Mouse (Mus musculus) cerebellum, adult 9-11 months (tissue): Measurements from ENCODE around the gene A530064D06Rik.
A peak's percentile ranks its signal among the peaks of the same experiment; 100 is the strongest.
"Not testable (repeated sequence)": the region's sequence is repeated elsewhere in the genome, so short reads cannot be mapped to it uniquely, and the experiment has no call there.

Experiments
- DNase-seq: peaks from one replicate; pipeline ENCODE4 v3.0.0; 2022

The A530064D06Rik gene

DNA sequence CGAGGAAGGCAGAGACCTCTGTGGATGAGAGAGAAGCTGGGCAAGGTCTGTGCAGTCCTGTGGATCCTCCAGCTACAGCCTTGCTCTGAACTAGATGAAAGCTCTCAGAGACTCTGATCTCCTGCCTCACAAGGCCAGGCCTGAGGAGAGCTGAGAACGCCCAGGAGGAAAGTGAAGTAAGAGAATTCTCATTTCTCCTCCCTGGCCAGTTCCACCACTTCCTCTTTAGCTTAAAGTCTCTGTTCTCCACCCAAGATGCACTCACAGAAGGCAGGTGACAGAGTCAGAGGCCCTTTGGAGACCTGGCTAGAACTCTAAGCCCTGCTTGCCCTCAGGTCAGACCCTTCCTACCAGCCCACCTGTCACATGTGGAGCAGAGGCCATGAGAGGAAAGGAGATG lies at the start of gene A530064D06Rik:
Gene A530064D06Rik (minus strand): TSS at position 173 of the 400 bp plus-strand sequence.
- DNase-seq: not testable (repeated sequence)

GRCm38 (mm10) chr17:48215429-48215828 lies 48.4 kb upstream of the A530064D06Rik start:
- DNase-seq: no peak

DNA sequence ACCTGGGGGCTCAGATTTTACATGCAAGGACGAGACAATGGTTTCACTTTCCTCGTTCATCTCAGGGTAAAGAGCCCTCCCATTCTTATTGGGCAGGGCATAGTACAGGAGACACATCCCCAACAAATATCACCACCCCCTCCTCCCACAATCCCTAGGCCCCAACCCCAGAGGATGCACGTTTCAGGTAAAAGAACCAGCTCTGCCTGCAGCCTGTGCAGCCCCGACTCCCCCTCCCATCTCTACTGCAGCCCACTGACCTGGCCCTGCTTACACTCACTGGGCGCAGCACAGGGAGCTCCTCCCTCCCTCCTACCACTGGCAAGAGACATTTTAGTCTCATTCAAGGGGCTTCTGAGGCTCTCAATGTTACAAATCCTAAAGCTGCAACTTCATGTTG lies 46.4 kb upstream of the A530064D06Rik start:
- DNase-seq: no peak

GRCm38 (mm10) chr17:48212596-48212995 lies 45.5 kb upstream of the A530064D06Rik start:
- no peak for DNase-seq

DNA sequence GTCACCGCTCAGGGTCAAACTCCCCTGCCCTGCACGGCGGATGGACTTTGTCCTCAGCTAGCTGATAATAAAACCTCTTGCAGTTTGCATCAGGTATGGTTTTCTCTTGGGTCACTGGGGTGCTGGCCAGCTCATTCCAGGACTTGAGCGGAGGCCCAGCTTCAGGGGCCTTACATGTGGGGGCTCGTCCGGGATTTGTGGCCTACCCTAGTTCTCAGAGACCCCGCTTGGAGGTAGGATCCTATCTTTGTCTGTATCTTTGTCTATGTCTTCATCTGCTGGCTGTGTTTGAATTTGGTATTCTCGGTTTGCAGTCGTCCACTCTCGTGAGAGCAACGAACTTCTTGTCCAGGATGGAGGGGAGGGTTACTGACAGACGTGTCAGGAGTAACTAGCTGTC lies 36.0 kb upstream of the A530064D06Rik start:
- no peak for DNase-seq

GRCm38 (mm10) chr17:48192366-48192765 lies 25.3 kb upstream of the A530064D06Rik start:
- no peak for DNase-seq

DNA sequence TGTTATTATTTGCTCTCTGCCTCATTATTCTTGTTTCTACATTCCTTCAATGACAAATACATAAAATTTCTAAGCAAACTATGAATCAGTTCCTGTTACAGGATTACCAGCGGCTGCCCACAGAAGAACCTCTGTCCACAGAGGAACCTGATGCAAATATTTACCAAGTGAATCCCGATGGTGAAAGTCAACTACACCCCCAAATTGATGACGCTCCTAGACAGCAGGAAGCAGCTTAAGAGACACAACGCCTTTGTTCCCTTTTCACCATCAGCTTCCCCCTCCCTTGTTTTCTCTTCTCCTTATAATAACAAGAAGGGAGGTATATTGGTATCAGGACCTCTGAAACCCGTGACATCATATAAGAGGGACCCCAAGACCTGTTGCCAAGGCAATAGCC lies 18.2 kb upstream of the A530064D06Rik start:
- DNase-seq: no peak

DNA sequence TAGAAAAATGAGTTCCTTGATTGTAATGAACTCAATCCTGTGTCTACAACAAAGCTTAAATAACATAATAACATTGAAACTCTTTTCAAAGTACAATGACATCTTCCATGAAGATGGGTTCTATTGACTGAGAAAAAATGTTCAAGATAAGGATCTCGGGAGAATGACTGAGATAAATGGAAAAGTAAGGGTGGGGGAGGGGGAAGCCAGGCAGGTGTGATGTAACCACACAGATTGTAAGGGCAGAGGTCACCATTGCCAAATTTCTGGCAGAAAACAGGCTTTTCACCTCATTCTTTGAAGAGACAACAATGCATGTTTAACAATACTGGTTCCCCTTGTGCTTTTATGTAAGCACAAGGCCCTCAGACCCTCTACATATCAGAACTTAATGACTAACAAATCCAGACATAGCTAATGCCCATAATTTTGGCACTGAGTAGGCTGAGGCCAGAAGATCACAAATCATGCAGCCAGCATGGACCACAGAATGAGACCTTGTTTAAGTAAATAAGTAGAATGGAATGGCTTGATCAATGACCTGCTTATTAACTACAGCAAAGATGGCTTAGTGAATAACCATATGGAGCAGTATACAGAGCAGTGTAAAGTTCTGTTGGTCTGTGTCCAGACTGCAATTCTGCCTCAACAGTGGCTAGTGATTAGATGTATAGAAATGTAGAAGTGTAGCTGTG lies 9.5 kb downstream of the A530064D06Rik start:
- DNase-seq: no peak

- DNase-seq: no peak
Observed at GRCm38 (mm10) chr17:48146120-48146519, 21.0 kb downstream of the A530064D06Rik start, which contains the start of gene 9830107B12Rik. 9830107B12Rik (minus strand) TSS chr17:48146268.

DNA sequence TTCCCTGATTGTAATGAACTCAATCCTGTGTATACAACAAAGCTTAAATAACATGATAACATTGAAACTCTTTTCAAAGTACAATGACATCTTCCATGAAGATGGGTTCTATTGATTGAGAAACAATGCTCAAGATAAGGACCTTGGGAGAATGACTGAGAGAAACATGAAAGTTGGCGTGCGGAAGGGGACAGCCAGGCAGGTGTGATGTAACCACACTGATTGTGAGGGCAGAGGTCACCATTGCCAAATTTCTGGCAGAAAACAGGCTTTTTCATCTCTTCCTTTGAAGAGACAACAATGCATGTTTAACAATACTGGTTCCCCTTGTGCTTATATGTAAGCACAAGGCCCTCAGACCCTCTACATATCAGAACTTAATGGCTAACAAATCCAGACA lies 34.3 kb downstream of the A530064D06Rik start:
- no peak for DNase-seq

- no peak for DNase-seq
Observed at GRCm38 (mm10) chr17:48120456-48120855, 46.6 kb downstream of the A530064D06Rik start.

DNA sequence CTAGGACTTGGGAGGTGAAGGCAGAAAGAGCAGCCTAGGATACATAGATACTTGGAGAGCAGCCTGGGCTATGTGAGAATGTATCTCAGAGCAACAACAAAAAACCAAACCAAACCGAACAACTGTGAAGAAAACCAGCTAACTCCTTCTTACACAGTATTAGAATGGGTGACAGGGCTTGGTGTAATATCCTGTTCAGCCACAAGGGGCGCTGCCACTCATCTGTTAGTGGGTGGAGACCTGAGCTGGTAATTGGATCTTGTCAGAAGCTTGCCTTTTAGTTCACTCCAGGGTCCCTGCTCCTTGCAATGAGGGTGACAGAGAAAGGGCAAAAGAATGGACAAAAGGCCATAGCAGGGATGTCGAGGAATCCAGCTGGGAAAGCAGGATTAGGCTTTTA lies 47.4 kb downstream of the A530064D06Rik start:
- DNase-seq: peak; percentile 20

DNA sequence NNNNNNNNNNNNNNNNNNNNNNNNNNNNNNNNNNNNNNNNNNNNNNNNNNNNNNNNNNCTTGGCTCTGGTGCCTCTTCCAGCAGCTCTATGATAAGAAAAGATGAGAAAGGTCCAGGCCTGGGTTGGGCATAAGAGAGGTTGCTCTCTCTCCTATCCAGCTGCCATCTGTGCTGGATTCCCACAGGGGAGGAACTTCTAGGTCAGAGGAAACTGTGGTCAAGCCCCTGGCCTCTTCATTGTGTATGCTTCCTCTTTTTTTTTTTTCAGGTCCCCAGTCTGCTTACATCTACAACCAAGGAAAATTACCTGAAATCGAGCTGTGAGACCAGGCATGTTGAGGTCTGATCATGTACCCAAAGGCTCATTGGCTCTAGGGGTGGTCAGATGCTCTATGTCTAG lies 48.5 kb downstream of the A530064D06Rik start:
- no peak for DNase-seq

DNA sequence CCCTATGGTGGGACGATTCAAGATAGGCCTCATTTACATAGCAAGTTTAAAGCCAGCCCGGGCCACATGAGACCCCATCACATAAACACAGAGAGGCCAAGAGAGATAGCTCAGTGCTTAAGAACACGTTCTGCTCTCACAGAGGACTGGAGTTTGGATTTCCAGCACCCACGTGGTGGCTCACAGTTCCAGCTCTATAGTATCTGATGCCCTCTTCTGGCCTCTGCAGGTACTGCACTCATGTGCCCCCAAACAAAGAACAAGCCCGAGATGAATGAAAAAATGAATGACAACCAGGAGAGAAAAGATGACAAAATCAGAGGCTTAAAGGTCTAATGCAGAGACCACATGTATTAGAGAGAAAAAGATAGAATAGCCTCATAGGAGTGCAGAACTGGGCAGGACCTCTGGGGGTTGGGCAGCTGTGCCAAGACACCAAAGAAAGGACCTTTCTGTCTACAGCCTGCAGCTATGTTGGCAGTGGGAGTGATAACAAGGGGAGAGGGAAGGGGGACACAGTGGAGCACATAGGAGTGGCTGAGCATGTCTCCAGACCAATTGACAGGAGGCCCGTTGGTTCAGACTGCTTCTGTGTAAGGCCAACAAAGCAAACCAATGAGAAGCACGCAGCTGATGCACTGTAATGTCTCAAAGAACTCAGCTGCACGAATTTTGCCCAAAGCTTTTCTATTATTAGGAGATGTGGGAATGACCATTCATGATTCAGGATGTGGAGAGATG lies 56.4 kb downstream of the A530064D06Rik start:
- no peak for DNase-seq

GRCm38 (mm10) chr17:48108520-48108919 lies 58.6 kb downstream of the A530064D06Rik start:
- DNase-seq: no peak

DNA sequence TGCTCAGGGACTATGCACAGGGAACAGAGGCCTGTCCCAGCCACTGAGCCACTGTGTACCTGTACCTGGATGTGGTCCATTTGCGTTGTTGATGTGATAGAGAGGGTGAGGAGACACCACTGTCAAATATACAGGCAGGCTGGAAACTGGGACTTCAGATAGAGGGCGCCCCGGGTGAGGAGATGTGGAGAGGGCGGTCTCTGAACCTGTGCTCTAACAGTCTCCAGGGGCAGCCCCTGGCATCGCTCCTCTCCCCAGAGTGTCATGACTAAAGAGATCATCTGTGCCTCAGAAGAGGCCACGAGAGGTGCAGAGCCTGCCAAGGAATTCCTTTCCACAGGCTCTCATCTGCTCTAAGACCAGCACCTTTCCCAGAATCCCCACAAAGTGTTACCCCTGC lies 59.2 kb downstream of the A530064D06Rik start:
- DNase-seq: no peak

- DNase-seq: no peak
Observed at GRCm38 (mm10) chr17:48107333-48107732, 59.7 kb downstream of the A530064D06Rik start.

- DNase-seq: peak; percentile 69
Observed at GRCm38 (mm10) chr17:48100441-48101417, 66.3 kb downstream of the A530064D06Rik start.

GRCm38 (mm10) chr17:48099312-48099711 lies 67.8 kb downstream of the A530064D06Rik start:
- DNase-seq: no peak
